Mouse (Mus musculus) liver, adult 2 months (tissue): ENCODE results near the gene Rnf216.

Experiments
- CTCF ChIP-seq: fragments of 200-500 bp; IDR thresholded peaks from 2 replicates; pipeline ENCODE4 v1.5.1; 2011; ENCODE audit warnings: low read depth, low read length, control low read depth
- POLR2A ChIP-seq: fragments of 200-500 bp; IDR thresholded peaks from 2 replicates; pipeline ENCODE4 v1.6.1; 2011; ENCODE audit warnings: low read length, control low read depth; ENCODE audit not compliant: insufficient read depth; ENCODE audit errors: extremely low read depth

- TF ChIP-seq POLR2A: no peak
- no peak for TF ChIP-seq CTCF
These were observed 149.6 kb downstream of the Rnf216 start for GRCm38 (mm10) chr5:142963003-142963704.
